Mouse (Mus musculus): Measurements from ENCODE around the gene Ifna1.

Ifna1 gene

GRCm38 (mm10) chr4:88867926-88868911 is 18.3 kb downstream of the Ifna1 start:
- in situ Hi-C loops (cut with MboI; ENCODE audit: low sequenced_read_pairs), result no loop called here

- in situ Hi-C loops (cut with MboI; ENCODE audit: low sequenced_read_pairs), result loop anchor here (5.0 kb wide), 1 partner anchor 655 kb away; no protein-coding TSS in a partner anchor
Measured at GRCm38 (mm10) chr4:88872691-88873090, 22.8 kb downstream of the Ifna1 start.

GRCm38 (mm10) chr4:88875435-88876095 is 25.7 kb downstream of the Ifna1 start:
- in situ Hi-C loops (cut with MboI; ENCODE audit: low sequenced_read_pairs), result no loop called here

- in situ Hi-C loops (cut with MboI; ENCODE audit: low sequenced_read_pairs), result no loop called here
Measured at GRCm38 (mm10) chr4:88876520-88876919, 26.6 kb downstream of the Ifna1 start.

GRCm38 (mm10) chr4:88878246-88878645 is 28.4 kb downstream of the Ifna1 start:
- in situ Hi-C loops (cut with MboI; ENCODE audit: low sequenced_read_pairs), result no loop called here

- in situ Hi-C loops (cut with MboI; ENCODE audit: low sequenced_read_pairs), result no loop called here
Measured at GRCm38 (mm10) chr4:88878772-88879171, 28.9 kb downstream of the Ifna1 start.

GRCm38 (mm10) chr4:88880101-88880500 is 30.2 kb downstream of the Ifna1 start, which contains the start of gene Ifne:
Gene Ifne (minus strand): TSS chr4:88880201.
- in situ Hi-C loops (cut with MboI; ENCODE audit: low sequenced_read_pairs), result no loop called here

GRCm38 (mm10) chr4:88888236-88888635 is 38.3 kb downstream of the Ifna1 start:
- in situ Hi-C loops (cut with MboI; ENCODE audit: low sequenced_read_pairs), result no loop called here

- in situ Hi-C loops (cut with MboI; ENCODE audit: low sequenced_read_pairs), result no loop called here
Measured at GRCm38 (mm10) chr4:88893201-88893754, 43.4 kb downstream of the Ifna1 start.
